Comparison of ENCODE assay signal across 8 mouse cellular contexts in the genomic region with DNA sequence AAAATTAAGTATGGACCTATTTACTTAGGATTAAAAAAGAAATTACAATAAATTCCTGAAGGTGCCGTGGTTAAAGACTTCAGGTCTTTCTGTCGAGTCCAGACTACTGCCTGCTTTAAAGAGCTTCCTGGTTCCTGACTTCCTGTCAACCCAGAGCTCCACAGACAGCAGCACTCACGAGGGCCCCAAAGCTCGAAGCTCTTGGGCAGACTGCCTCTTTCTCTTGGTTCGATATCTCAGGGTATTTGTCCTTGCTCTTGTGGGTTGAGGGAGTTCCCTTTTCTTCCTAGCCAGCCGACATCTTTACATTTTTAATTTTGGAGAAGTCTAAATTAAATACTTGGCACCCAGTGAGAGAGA. TPM values are rescaled to one million over a fixed set of nuclear protein-coding genes. Genes with fewer than 3 reads are reported as not detected.
DNase-seq lines count a peak whose midpoint lies in the region; ATAC-seq and TF ChIP-seq lines count a peak whose summit lies in the region.

No protein-coding gene starts in this region.

- TF ChIP-seq POLR2A in bone marrow macrophage, adult 2 months (IDR thresholded peaks at IDR 0.05; ENCODE audit: borderline replicate concordance, low read depth, low read length) = no peak

- ATAC-seq in kidney, postnatal 0 days (replicated peaks; ENCODE audit: low FRiP score, low read depth) = no peak
- ATAC-seq in heart, embryonic 13.5 days (ENCODE audit: extremely low read depth, insufficient number of reproducible peaks, low FRiP score, low TSS enrichment) = no peak

- H3K9ac ChIP-seq in kidney, postnatal 0 days (ENCODE audit: low read depth, low read length) = no peak overlapping the region
- H3K9ac ChIP-seq in heart, embryonic 13.5 days = peak overlapping the region; percentile 19; the same call in 1 of the 2 replicates

- H3K9me3 ChIP-seq in kidney, postnatal 0 days (replicated peaks; ENCODE audit: low read length) = no peaks in the 10 kb centered on the region
- H3K9me3 ChIP-seq in heart, embryonic 13.5 days = no peaks in the 10 kb centered on the region

- H3K4me3 ChIP-seq in kidney, postnatal 0 days (replicated peaks; ENCODE audit: low read depth, low read length) = no peak overlapping the region
- H3K4me3 ChIP-seq in bone marrow macrophage, adult 2 months (ENCODE audit: insufficient read depth, low read length) = peak overlapping the region; percentile 60
- no peak overlapping the region for H3K4me3 ChIP-seq in heart, embryonic 13.5 days

- H3K27ac ChIP-seq in kidney, postnatal 0 days = no peak overlapping the region
- peak overlapping the region; percentile 99 for H3K27ac ChIP-seq in bone marrow macrophage, adult 2 months (ENCODE audit: insufficient read depth, low read depth, low read length)
- peak overlapping the region; percentile 79 for H3K27ac ChIP-seq in heart, embryonic 13.5 days (replicated peaks)

- 0 out of 2 replicates have a peak, but pooled peaks cover 13% of the 10 kb centered on the region for H3K4me1 ChIP-seq in kidney, postnatal 0 days (replicated peaks; ENCODE audit: insufficient read depth, low read length)
- H3K4me1 ChIP-seq in bone marrow macrophage, adult 2 months (ENCODE audit: control insufficient read depth, insufficient read depth, low read length) = peaks cover 31% of the 10 kb centered on the region
- peaks cover 28% of the 10 kb centered on the region for H3K4me1 ChIP-seq in heart, embryonic 13.5 days

- no peaks in the 10 kb centered on the region for H3K27me3 ChIP-seq in kidney, postnatal 0 days (ENCODE audit: insufficient read depth, low read length)
- no peaks in the 10 kb centered on the region for H3K27me3 ChIP-seq in heart, embryonic 13.5 days (replicated peaks)

- no peak for TF ChIP-seq CTCF in kidney, postnatal 0 days (IDR thresholded peaks at IDR 0.05; ENCODE audit: low read depth)
- TF ChIP-seq CTCF in bone marrow macrophage, adult 2 months (IDR thresholded peaks at IDR 0.05; ENCODE audit: low read depth, low read length) = no peak

- 49% methylated on average over 6 of the region's 6 CpGs for WGBS in kidney, postnatal 0 days
- 45% methylated on average over 6 of the region's 6 CpGs for WGBS in heart, embryonic 13.5 days

- DNase-seq in kidney, postnatal 0 days (ENCODE audit: low spot score) = peak; percentile 16
- no peak for DNase-seq in kidney, adult 8-10 months
- DNase-seq in monocyte, adult 2 months (ENCODE audit: low read depth in 1 of 2, low spot score in 2 of 2) = peak; percentile 35 to 46
- no peak for DNase-seq in layer of hippocampus, adult 11-12 months (ENCODE audit: low spot score)
- DNase-seq in urinary bladder, postnatal 10 days (ENCODE audit: low spot score) = no peak
- no peak for DNase-seq in embryo, embryonic 11 days

- no peaks in the 10 kb centered on the region for H3K36me3 ChIP-seq in kidney, postnatal 0 days (ENCODE audit: insufficient read depth, low read length)
- no peaks in the 10 kb centered on the region for H3K36me3 ChIP-seq in heart, embryonic 13.5 days

- no peak overlapping the region for H3K4me2 ChIP-seq in kidney, postnatal 0 days (ENCODE audit: low read length)
- H3K4me2 ChIP-seq in heart, embryonic 13.5 days = peak overlapping the region; percentile 49

RNA-seq across cellular contexts. Expression of gene Specc1, which starts 48.3 kb away (rescaled TPM):
- 8.7 and 10.2 TPM in 2 replicates for polyA plus RNA-seq in kidney, postnatal 0 days (2015; fragmentation: Nextera tagmentation; extraction: Ambion mirVana)
- 53.8 and 65.0 TPM in 2 replicates for polyA plus RNA-seq in bone marrow macrophage, adult 2 months (2012; ENCODE audit: insufficient read depth, insufficient read length, missing spikeins)
- polyA plus RNA-seq in heart, embryonic 13.5 days (2015; fragmentation: Nextera tagmentation; extraction: Ambion mirVana) = 12.2 and 13.1 TPM in 2 replicates

Comparison
In these comparisons a context has a peak if more than half of its experiments do, and no peak if none do; other contexts are left out.
1. DNase-seq: peak in kidney, postnatal 0 days (single experiment) and monocyte, adult 2 months (2 of 2); none in kidney, adult 8-10 months (0 of 2), layer of hippocampus, adult 11-12 months (single experiment), urinary bladder, postnatal 10 days (single experiment) and embryo, embryonic 11 days (single experiment).